Mouse (Mus musculus): ENCODE measurements at regions not wholly inside any gene's neighbourhood (a gene's known extent, or its start where the extent isn't known, plus 50 kb on each side); places are given as distances from the start of the nearest gene placed in this dataset.
A peak's percentile ranks its signal among the peaks of the same experiment; 100 is the strongest.

DNA sequence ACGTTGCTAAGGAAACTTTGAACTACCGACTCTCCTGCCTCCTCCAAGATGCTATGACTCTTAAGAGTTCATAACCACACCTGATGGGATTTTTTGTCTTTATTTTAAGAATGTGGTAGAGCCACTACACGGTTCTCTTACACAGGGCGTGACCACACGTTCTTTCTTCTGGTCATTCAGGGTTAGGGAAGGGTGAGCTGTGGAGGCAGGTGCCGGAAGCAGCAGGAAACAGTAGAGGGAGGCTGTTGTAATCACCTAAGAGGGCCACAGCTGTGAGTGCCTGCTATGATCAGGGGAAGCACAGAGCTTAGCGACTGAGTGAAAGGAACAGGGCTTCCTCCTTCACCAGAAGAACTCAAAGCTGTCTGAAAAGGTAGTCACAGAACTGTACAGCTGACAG, 50.6 kb upstream of the Larp1 start:
- no peak for DNase-seq (ENCODE audit: low spot score)

DNA sequence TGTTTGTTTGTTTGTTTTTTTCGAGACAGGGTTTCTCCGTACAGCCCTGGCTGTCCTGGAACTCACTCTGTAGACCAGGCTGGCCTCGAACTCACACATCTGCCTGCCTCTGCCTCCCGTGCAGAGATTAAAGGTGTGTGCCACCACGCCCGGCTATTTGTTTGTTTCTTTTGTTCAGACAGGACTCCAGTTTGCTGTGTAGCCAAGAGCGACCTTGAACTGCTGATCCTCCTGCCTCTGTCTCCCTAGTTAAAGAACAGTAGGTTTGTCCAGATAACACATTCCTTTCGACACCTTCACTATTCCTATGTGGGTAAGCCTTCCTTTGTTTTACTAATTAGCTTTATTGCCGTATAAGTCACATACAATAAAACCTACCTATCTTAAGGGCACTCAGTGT, 52.0 kb upstream of the Larp1 start:
- DNase-seq (ENCODE audit: low spot score), result no peak

DNA sequence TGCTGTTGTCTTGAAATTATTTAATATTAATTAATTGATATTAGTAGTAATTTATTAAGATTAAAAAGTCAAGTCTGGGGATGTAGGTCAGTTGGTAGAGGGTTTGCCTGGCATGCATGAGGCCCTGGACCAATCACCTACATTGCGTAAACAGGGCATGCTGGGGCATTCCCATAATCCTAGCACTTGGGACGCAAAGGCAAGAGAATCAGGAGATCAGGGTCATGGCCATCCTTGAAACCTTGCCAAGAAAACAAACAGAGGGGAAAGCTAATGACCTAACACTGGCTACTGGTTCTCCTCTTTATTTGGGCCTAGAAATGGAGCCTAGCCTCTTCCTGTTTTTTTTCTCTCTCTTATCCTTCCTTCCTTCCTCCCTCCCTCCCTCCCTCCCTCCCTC, 52.8 kb upstream of the Larp1 start:
- no peak for DNase-seq (ENCODE audit: low spot score)

DNA sequence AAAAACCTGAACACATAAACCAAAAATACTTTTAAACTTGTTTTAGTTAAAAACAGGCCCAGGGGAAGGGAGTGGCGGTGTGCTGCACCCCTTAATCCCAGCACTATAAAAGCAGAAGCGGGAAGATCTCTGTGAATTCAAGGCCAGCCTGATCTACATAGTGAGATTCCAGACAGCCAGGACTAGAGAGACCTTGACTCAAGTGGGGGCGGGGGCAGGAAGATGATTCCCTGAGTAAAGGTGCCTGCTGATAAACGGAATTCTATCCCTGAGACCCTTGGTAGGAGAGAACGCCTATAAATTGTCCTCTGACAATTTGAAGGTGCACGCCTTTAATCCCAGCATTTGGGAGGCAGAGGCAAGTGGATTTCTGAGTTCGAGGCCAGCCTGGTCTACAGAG, 53.4 kb upstream of the Larp1 start:
- no peak for DNase-seq (ENCODE audit: low spot score)

DNA sequence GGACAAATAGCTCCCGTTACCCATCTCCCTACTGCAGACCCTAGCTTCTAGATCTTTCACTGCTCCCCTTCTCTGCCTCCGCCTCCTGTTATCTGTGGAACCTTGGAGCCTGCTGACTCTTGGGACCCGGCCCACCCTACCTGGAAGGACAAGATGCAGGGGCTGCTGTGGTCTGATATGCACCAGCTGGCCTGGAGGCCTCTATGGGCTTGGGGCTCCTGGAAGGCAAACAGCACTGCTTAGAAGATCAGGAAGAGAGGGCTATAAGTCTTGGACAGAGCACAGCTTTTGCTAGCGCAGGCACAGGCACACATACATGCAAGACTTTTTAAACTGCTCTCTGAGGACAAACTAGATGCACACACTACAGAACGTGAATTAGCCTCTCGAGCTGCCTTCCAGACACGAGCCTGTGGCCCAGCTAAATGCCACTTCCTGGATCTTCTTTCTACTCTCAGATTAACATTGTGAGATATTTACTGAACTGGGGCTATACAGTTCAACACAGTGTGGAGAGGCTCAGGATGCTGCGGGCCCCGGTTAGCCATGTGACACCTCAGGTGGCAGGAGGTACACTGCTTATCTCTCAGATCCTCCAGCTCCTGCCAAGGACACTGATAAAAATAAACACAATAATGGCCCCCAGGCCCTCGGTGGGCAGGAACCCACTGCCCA, 54.2 kb upstream of the Larp1 start:
- no peak for DNase-seq (ENCODE audit: low spot score)

DNA sequence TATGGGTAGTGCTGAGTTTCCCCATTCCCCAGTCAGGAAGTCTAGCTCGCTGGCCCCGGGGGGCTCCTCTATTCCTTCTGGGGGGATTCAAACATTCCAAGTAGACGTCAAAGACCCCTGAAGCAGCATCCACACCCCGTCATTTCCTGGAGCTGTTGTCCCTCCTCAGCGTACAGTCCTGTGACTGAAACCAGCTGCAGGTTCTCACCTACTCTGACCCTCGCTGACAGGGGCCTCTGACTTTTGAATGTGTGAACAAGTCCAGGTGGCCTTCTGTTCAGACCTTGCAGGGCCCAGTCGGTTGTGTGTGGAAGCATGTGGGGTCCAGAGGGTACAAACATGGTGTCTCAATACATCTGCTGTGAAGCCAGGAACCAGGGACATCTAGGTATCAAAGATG, 55.2 kb upstream of the Larp1 start:
- no peak for DNase-seq (ENCODE audit: low spot score)

DNA sequence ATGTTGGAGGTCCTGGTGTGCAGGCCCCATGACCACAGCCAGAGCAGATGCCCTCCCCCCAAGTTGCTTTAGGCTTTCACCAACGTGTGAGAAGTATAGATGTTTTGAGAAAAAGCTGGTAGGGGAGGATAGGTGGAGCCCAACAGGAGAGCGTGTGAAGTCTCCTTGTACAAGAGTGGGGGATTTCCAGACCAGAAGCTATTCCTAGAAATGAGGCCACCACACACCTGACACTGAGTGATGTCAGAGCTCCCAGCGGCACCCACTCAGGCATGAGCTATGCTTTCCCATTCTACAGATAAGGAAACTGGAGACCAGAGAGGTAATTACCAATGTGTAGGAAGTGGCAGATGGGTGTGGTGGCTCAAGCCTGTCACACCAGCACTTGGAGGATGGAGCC, 56.2 kb upstream of the Larp1 start:
- no peak for DNase-seq (ENCODE audit: low spot score)

DNA sequence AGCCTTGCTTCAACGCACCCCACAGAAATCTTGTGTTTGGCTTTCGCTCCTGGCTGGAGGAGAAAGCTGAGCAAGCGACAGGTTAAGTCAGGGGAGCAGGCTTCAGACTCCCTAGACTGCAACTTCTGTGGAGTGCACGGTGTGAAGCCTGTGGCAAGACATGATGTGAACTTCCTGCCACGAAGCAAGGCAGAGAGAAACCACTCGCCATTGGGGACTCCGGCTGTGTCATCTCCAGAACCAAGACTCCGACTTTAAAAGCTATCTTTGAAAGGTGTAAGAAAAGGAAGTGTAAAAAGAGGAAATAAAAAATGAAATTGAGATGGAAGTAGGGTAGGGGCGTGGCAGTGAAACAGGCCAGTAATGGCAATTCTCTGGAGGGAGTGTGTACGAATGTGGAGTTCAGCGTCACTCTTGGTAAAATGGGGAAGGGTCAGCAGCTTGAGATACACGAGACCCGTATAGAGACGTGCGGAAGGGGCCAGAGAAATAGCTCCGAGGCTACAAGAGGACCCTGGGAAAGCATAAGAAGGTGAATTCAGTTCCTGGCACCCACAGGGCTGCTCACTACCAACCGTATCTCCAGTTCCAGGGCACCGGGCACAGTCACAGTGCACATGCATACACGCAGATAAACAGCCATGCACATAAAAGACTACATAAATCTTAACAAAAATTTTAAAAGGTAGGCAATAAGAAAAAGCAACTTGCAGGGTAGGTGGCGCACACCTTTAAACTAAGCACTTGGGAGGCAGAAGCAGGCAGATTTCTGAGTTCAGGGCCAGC, 57.1 kb upstream of the Larp1 start:
- DNase-seq (ENCODE audit: low spot score), result no peak

DNA sequence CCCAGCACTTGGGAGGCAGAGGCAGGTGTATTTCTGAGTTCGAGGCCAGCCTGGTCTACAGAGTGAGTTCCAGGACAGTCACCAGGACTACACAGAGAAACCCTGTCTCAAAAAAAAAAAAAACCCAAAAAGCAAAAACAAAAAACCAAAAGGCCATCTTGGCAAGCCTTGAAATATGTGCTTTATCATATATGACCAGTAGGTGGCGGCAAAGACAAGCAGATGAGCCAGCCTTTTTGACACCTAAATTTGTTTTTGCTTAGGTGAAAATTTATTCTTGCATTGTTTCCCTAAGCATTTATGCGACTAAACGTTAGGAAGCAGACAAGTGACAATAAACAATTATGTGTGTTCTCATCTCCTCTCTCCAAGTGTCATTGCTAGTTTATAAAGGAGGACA, 57.9 kb upstream of the Larp1 start:
- DNase-seq (ENCODE audit: low spot score), result no peak

DNA sequence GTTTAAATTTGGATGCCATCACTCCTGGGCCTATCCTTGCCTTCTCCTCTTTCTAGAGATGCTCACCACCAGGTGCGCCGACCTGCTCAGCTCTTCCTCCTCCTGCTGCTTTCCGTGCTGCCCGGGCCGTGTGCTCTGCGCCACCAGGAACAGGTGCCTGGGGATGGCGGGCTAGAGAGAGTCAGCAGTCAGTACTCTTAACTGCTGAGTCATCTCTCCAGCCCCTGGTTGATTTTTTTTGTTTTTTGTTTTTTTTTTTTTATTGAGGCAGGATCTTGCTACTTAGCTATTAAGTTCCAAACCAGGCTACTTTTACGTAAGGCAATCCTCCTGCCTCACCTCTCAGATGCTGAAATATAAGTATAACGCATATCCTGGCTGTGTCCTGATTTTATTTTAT, 59.8 kb upstream of the Larp1 start:
- DNase-seq (ENCODE audit: low spot score), result no peak

DNA sequence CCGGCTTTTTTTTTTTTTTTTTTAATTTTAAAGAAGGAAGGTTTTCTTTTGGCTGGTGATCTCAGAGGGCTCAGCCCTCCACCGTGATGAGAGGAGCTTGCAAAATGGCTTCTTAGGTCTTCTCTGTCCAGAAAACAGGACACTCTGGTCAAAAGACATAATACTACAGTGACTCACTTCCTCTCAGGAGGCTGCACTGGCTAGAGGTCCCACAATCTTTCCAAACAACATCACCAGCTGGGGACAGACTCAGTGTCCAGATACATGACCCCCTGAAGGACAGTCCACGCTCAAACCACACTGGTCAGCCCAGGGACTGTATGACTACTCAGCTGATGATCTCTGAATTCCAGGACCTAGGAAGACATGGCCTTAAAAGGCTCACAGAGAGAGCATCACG, 61.5 kb upstream of the Larp1 start:
- no peak for DNase-seq (ENCODE audit: low spot score)

DNA sequence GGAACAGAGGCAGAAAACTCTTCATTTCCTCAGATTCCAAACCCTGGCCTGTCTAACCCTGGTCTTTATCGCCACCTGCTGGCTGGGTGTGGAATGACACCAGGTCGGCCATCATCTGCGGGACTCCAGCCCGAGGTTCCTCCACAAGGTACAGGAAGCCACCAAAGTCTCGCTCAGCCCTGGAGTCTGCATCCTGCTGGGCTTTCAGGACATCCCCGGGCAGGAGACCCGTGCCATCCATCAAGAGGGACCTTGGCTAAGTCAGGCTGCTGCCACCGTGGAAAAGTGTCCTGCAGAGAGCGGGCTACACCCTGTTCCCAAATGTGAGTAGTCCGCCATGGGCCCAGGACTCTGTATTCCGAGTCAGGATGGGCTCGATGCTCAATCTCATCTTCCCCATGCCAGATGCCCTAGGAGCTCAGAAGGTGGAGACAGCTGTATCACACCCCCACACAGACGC, 74.4 kb upstream of the Larp1 start:
- peak; percentile 77 for DNase-seq (ENCODE audit: low spot score)

DNA sequence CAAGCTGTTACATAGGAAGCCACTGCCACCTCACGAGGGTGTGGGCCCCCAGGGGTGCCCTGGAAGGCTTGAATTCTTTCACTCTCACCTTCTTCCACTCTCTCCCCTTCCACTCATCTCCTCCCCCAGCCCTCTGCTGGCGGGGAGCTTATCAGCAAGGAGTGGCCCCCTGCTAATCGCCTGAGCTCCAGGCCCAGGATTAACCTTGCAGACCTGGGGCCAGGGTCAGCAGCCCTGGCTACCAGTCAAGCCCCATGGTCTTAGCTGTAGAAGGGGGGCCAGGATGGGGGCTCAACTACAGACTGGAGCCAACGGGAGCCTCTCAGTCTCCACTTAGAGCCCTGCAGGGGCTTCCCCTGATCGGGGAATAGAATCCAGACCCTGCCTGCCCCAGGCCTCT, 75.8 kb upstream of the Larp1 start:
- no peak for DNase-seq (ENCODE audit: low spot score)

DNA sequence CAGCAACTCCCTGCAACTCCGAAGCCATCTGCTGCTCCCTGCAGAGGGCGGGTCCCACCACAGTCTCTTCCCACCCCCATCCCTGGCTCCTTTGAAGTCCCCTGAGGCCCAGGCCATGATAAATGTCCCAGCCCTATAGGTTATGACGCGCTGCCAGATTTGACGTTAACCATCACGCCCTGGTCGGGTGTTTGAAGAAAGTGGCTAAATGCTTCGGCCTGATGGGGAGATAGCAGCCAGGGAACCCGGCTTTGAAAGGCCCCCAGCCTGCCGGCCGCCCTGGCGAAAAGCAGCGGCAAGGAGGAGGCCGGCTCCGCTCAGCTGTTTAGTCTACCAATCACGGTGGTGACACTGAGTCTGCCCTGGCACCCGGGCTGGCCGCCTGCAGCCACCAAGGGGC, 79.4 kb upstream of the Larp1 start:
- DNase-seq (ENCODE audit: low spot score), result no peak

DNA sequence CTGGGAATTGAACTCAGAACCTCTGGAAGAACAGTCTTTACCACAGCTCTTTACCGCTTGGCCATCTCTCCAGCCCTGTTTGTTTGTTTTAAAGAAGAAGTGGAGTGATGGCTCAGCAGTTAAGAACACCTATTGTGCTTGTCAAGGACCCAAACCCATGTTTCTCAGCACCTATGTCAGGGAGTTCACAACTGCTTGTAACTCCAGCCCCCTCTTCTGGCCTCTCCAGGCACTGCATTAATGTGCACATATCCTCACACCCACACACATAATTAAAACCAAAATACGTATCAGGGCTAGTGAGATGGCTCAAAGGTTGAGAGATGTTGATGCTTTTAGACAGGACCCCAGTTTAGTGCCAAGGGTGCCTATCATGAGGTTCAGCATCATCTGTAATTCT, 87.6 kb upstream of the Hand1 start:
- no peak for DNase-seq (ENCODE audit: low spot score)

DNA sequence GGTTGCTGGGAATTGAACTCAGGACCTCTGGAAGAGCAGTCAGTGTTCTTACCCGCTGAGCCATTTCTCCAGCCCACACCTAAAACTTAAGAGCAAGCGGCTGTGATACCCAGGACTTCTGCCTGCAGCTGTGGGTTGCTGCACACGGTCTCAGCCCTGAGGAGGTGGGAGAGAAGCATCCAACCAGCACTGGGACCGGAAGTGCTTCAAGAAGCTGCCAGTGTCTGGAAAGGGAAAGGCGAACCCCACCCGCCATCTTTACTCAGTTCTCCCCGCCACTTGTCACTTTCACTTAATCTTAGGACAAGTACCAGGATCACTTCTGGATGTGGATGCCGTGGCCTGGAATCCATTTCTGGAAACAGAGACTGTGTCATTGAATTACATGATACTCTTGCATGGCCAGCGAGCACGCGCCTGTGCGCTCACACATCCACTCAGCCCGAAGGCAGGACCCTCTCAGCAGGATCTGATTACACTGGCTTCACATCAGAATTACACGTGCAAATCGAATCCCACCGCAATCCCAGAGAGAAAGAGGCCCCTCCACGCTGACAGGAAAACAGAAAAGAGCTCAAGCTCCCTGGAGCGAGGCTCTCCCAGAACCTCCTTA, 85.9 kb upstream of the Hand1 start:
- DNase-seq (ENCODE audit: low spot score), result no peak

DNA sequence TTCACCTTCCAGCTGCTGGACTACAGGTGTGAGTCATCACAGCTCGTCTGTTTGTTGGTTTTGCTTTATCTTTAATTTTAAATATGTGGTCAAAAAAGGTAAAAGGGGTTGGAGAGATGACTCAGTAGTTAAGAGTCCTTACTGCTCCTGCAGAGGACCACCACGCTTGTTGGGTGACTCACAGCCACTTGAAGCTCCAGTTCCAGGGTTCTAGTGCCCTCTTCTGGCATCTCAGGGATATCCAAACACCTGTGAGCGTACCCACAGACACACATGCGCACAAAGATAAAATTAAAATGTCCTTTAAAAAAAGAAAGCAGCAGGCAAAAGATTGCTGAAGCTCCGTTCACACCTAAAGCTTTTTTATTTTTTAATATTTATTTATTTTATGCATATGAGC, 85.4 kb upstream of the Hand1 start:
- no peak for DNase-seq (ENCODE audit: low spot score)

DNA sequence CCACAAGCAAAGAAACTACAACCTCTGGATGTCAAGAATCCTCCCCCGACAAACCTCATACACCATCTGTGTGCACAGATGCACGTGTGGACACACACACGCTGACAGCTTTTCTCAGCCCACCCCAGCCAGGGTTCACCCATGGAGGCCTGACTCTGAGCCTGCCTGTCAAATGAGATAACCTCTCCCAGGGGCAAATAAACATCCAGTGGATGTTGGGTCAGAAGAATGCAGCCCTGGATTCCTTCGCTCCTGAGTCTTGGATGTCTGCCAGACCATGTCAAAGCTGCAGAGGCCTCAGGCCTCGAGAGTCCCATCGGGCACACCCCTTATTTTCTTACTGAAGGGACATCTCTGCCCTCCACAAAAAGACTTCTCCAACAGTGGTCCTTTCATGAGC, 83.4 kb upstream of the Hand1 start:
- DNase-seq (ENCODE audit: low spot score), result no peak

DNA sequence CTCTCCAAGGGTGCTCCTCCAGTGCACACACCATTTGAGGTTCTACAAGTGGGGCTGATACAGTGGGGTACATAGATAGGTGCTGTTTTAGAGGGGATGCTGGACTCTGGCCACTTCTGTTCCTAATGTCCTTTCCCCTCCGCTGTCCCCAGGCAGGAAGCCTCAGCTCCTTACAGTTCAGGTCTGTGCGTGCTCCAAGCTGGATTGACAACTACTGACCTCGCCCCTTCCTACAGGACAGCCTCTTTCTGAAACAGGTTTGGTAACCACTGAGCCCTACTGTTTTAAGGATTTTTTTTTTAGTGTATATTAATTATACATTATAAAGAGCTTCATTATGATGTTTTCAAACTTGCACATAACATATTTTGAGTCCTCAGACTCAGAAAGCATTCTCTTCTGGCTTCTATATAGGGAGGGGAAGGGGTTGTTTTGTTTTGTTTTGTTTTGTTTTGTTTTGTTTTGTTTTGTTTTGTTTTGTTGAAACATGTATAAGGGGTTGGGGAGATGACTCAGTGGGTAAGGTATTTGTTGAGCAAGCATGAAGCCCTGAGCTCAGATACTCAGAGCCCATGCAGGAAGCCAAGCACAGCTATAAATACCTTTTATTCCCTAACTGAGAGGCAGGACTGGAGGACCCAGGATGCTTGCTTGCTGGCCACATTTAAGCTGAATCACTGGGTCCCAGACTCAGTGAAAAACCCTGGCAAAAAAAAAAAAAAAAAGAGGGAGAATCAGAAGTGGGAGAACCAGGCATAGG, 81.4 kb upstream of the Hand1 start:
- DNase-seq (ENCODE audit: low spot score), result no peak

DNA sequence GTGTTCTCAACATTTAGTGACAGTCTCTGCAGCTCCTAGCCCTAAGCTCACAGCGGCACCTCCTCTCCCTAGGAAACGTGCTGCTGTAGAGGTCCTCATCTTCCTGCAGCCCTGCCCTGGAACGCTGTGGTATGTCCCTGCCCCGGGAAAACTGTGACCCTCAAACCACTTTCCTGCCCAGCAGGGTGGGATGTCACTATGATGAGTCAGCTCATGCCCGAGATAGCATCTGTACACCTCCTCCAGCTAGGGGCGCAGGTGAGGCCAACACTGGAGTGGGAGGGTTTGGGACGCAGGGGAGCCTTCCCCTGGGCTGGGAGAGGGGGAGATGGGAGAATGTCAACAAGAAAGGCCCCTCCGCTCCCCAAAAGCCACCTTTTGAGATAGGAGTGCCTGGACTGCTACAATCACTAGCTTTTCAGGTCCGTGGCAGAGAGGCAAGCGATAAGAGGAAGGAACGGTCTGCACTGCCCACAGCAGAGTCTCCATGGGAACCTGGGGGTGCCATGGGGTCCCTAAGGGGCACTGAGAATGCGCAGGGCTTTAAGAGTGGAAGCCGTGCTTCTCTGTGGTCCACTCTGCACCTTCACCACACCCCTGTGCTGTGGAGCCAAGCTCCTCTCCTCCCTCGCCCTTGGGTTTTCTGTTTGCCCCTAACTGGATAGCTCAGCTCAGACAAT, 80.5 kb upstream of the Hand1 start:
- no peak for DNase-seq (ENCODE audit: low spot score)

DNA sequence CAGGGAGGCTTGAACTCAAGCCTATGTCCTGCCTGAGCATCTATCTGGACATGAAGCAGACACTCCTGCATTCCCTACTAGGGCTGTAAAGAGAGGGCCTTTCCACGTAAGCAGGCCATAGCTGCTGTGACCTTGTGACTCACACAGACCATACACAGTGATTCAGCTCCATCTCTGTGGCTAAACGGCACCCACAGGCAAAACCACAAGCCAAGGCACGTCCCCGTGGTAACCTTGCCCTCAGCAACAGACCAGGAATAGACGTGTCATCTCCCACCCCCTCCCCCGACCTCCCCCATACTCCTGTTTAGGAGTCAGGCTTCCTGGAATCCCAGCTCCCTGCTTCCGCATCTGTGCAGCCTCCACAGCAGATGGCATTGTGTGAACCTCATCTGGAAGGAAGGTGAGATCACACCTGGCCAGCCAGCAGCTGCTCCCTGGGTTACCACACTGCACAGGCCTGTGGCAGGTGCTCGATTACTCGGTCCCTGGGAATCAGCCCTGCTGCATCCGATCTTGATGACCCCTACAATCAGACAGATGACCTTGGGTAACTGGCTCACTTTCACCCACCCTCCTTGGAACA, 79.2 kb upstream of the Hand1 start:
- DNase-seq (ENCODE audit: low spot score), result no peak

DNA sequence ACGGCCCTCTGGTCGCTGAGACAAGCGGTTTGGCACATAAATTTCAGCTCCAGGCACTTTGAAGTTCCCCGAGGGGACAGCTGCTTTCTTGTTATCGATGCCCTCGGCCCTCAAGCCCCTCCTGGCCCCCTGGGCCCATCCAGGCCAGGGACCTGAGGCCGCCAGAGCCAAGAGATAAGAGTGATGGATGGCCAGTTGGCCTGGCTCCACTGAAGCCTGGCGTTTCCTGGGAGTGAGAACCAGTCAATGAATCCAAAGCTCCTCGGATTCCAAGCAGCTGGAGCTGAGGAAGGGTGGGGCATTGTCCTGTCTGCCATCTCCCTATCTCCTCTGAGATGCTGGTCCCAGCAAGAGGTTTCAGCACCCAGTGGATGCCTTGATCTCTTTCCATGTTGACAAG, 71.6 kb upstream of the Hand1 start:
- DNase-seq (ENCODE audit: low spot score), result no peak
